Mouse (Mus musculus) hindbrain, embryonic 15.5 days (tissue): ENCODE measurements around the gene Nlgn2. TPM values are rescaled to one million over a fixed set of nuclear protein-coding genes. Genes with fewer than 3 reads are reported as not detected.

Source experiments
- ATAC-seq: fragments of 200-750 bp; cut with Nextera tagmentation; 2 replicates; pipeline ENCODE4 v1.8.0; 2017; ENCODE audit warnings: low read depth, moderate number of reproducible peaks, moderate TSS enrichment; ENCODE audit not compliant: low FRiP score
- H3K27ac ChIP-seq: fragments of 300-500 bp; sonication (generic); replicated peaks from 2 replicates; pipeline ENCODE4 v1.5.1; 2015; ENCODE audit warnings: mild to moderate bottlenecking, inconsistent platforms
- H3K27me3 ChIP-seq: fragments of 300-500 bp; sonication (generic); 2 replicates; pipeline ENCODE4 v1.6.1; 2015; ENCODE audit warnings: control low read depth, inconsistent platforms
- H3K36me3 ChIP-seq: fragments of 300-500 bp; sonication (generic); 2 replicates; pipeline ENCODE4 v1.6.1; 2015; ENCODE audit warnings: control low read depth, inconsistent platforms
- H3K4me1 ChIP-seq: fragments of 300-500 bp; sonication (generic); replicated peaks from 2 replicates; pipeline ENCODE4 v1.6.1; 2015; ENCODE audit warnings: control low read depth, inconsistent platforms
- H3K4me2 ChIP-seq: fragments of 300-500 bp; sonication (generic); 2 replicates; pipeline ENCODE4 v1.6.1; 2015; ENCODE audit warnings: moderate library complexity, mild to moderate bottlenecking, inconsistent platforms
- H3K4me3 ChIP-seq: fragments of 300-500 bp; sonication (generic); 2 replicates; pipeline ENCODE4 v1.5.1; 2015; ENCODE audit warnings: mild to moderate bottlenecking, inconsistent platforms
- H3K9ac ChIP-seq: fragments of 300-500 bp; sonication (generic); 2 replicates; pipeline ENCODE4 v1.6.1; 2015; ENCODE audit warnings: inconsistent platforms
- H3K9me3 ChIP-seq: fragments of 300-500 bp; sonication (generic); 2 replicates; pipeline ENCODE4 v1.6.1; 2016; ENCODE audit warnings: control low read depth, inconsistent platforms
- WGBS: fragments of 180-500 bp; shearing (Covaris S2); methylation state at CpG from one replicate; pipeline ENCODE4 v1.1.7; 2015; 5-methylcytosine and 5-hydroxymethylcytosine counted together
- polyA plus RNA-seq: library from polyadenylated mRNA; unstranded; fragments of >200 nt; fragmentation: Nextera tagmentation; extraction: Ambion mirVana; gene quantifications from 2 replicates; pipeline ENCODE4 v1.2.1, GENCODE M21; 2015

Gene Nlgn2
- 20.9 and 21.0 TPM in 2 replicates for polyA plus RNA-seq

- Histone ChIP-seq H3K27ac (peak within 1 kb of the TSS; percentile 97), H3K9me3 (no peaks in the 10 kb centered on the region), H3K9ac (peak within 1 kb of the TSS; percentile 97), H3K4me2 (peak within 1 kb of the TSS; percentile 96), H3K36me3 (peaks cover 8% of the 10 kb centered on the region), H3K4me1 (peaks cover 41% of the 10 kb centered on the region), H3K27me3 (no peaks in the 10 kb centered on the region), H3K4me3 (peak within 1 kb of the TSS; percentile 91)
- WGBS, result under 1% methylated on average over 31 of the region's 32 CpGs
- ATAC-seq, result no peak; the same call in 1 of the 2 replicates
Measured at GRCm38 (mm10) chr11:69837604-69837951, at the start of gene Nlgn2. Gene Nlgn2 (minus strand): TSS chr11:69837784.

GRCm38 (mm10) chr11:69886907-69887635, 49.5 kb upstream of the Nlgn2 start:
- WGBS, result 78% methylated on average over 8 of the region's 8 CpGs
- H3K4me2 ChIP-seq, result no peak overlapping the region

GRCm38 (mm10) chr11:69884663-69885062, 47.1 kb upstream of the Nlgn2 start:
- Histone ChIP-seq H3K4me3 (no peak overlapping the region), H3K36me3 (no peaks in the 10 kb centered on the region), H3K4me1 (peaks cover 18% of the 10 kb centered on the region; the same call in 1 of the 2 replicates), H3K27me3 (peaks cover 6% of the 10 kb centered on the region; the same call in 1 of the 2 replicates), H3K27ac (no peak overlapping the region), H3K4me2 (no peak overlapping the region), H3K9ac (no peak overlapping the region), H3K9me3 (no peaks in the 10 kb centered on the region)
- no peak for ATAC-seq
- 86% methylated on average over 8 of the region's 8 CpGs for WGBS

More at GRCm38 (mm10) chr11:69886907-69887635, 49.5 kb upstream of the Nlgn2 start:
- Histone ChIP-seq H3K4me1 (no peaks in the 10 kb centered on the region), H3K36me3 (no peaks in the 10 kb centered on the region), H3K27me3 (peaks cover under 1% of the 10 kb centered on the region; the same call in 1 of the 2 replicates), H3K4me3 (no peak overlapping the region), H3K27ac (no peak overlapping the region), H3K9me3 (no peaks in the 10 kb centered on the region), H3K9ac (no peak overlapping the region)
- ATAC-seq, result no peak

GRCm38 (mm10) chr11:69884240-69884639, 46.7 kb upstream of the Nlgn2 start:
- no peak for ATAC-seq
- Histone ChIP-seq H3K9ac (no peak overlapping the region), H3K4me2 (no peak overlapping the region), H3K9me3 (no peaks in the 10 kb centered on the region), H3K4me3 (no peak overlapping the region), H3K4me1 (peaks cover 19% of the 10 kb centered on the region; the same call in 1 of the 2 replicates), H3K36me3 (no peaks in the 10 kb centered on the region), H3K27me3 (peaks cover 9% of the 10 kb centered on the region; the same call in 1 of the 2 replicates), H3K27ac (no peak overlapping the region)
- WGBS, result 76% methylated on average over 9 of the region's 9 CpGs

- Histone ChIP-seq H3K9ac (no peak overlapping the region), H3K27ac (no peak overlapping the region), H3K4me3 (no peak overlapping the region), H3K4me1 (peaks cover 19% of the 10 kb centered on the region; the same call in 1 of the 2 replicates), H3K4me2 (no peak overlapping the region), H3K36me3 (no peaks in the 10 kb centered on the region), H3K9me3 (no peaks in the 10 kb centered on the region), H3K27me3 (peaks cover 9% of the 10 kb centered on the region; the same call in 1 of the 2 replicates)
- WGBS, result 90% methylated on average over 8 of the region's 8 CpGs
- no peak for ATAC-seq
Measured at GRCm38 (mm10) chr11:69883527-69884151, 46.1 kb upstream of the Nlgn2 start.

GRCm38 (mm10) chr11:69883066-69883465, 45.5 kb upstream of the Nlgn2 start:
- Histone ChIP-seq H3K4me2 (no peak overlapping the region), H3K36me3 (no peaks in the 10 kb centered on the region), H3K4me3 (no peak overlapping the region), H3K9me3 (no peaks in the 10 kb centered on the region), H3K4me1 (peaks cover 19% of the 10 kb centered on the region; the same call in 1 of the 2 replicates), H3K9ac (no peak overlapping the region), H3K27ac (no peak overlapping the region), H3K27me3 (peaks cover 9% of the 10 kb centered on the region; the same call in 1 of the 2 replicates)
- 62% methylated on average over 4 of the region's 4 CpGs for WGBS
- no peak for ATAC-seq

GRCm38 (mm10) chr11:69881787-69882670, 44.4 kb upstream of the Nlgn2 start:
- no peak overlapping the region for H3K27ac ChIP-seq

GRCm38 (mm10) chr11:69880853-69881603, 43.4 kb upstream of the Nlgn2 start, which contains the start of gene Kctd11:
Gene Kctd11 (minus strand): TSS chr11:69881406.
- no peaks in the 10 kb centered on the region for H3K36me3 ChIP-seq
- 0 out of 2 replicates have a peak within 1 kb of the TSS, but pooled peaks have one; percentile 9 for H3K9ac ChIP-seq
- no peaks in the 10 kb centered on the region for H3K9me3 ChIP-seq
- peak within 1 kb of the TSS; percentile 63 for H3K4me2 ChIP-seq
- peaks cover 9% of the 10 kb centered on the region; the same call in 1 of the 2 replicates for H3K27me3 ChIP-seq
- WGBS, result 1% methylated on average over 41 of the region's 46 CpGs
- H3K4me3 ChIP-seq, result peak within 1 kb of the TSS; percentile 38
- peaks cover 24% of the 10 kb centered on the region; the same call in 1 of the 2 replicates for H3K4me1 ChIP-seq
- ATAC-seq, result peak; percentile 84
- peak within 1 kb of the TSS; percentile 31 for H3K27ac ChIP-seq

More at GRCm38 (mm10) chr11:69881787-69882670, 44.4 kb upstream of the Nlgn2 start:
- 62% methylated on average over 21 of the region's 21 CpGs for WGBS
- Histone ChIP-seq H3K9ac (no peak overlapping the region), H3K4me1 (peaks cover 22% of the 10 kb centered on the region; the same call in 1 of the 2 replicates), H3K4me3 (peak overlapping the region; percentile 38), H3K36me3 (no peaks in the 10 kb centered on the region), H3K9me3 (no peaks in the 10 kb centered on the region), H3K4me2 (peak overlapping the region; percentile 63), H3K27me3 (peaks cover 9% of the 10 kb centered on the region; the same call in 1 of the 2 replicates)
- ATAC-seq, result no peak

- peaks cover 24% of the 10 kb centered on the region; the same call in 1 of the 2 replicates for H3K4me1 ChIP-seq
- H3K9me3 ChIP-seq, result no peaks in the 10 kb centered on the region
- WGBS, result under 1% methylated on average over 18 of the region's 18 CpGs
- 0 out of 2 replicates have a peak overlapping the region, but pooled peaks have one; percentile 9 for H3K9ac ChIP-seq
- H3K36me3 ChIP-seq, result no peaks in the 10 kb centered on the region
- H3K27me3 ChIP-seq, result peaks cover 9% of the 10 kb centered on the region; the same call in 1 of the 2 replicates
- peak; percentile 53 for ATAC-seq
- peak overlapping the region; percentile 63 for H3K4me2 ChIP-seq
- peak overlapping the region; percentile 31 for H3K27ac ChIP-seq
- H3K4me3 ChIP-seq, result peak overlapping the region; percentile 38
Measured at GRCm38 (mm10) chr11:69880506-69880852, 42.9 kb upstream of the Nlgn2 start.

GRCm38 (mm10) chr11:69879711-69880110, 42.1 kb upstream of the Nlgn2 start:
- H3K27ac ChIP-seq, result no peak overlapping the region
- peaks cover 24% of the 10 kb centered on the region; the same call in 1 of the 2 replicates for H3K4me1 ChIP-seq
- H3K36me3 ChIP-seq, result no peaks in the 10 kb centered on the region
- no peaks in the 10 kb centered on the region for H3K9me3 ChIP-seq
- WGBS, result 56% methylated on average over 15 of the region's 15 CpGs
- H3K27me3 ChIP-seq, result peaks cover 9% of the 10 kb centered on the region; the same call in 1 of the 2 replicates
- H3K4me3 ChIP-seq, result peak overlapping the region; percentile 38
- peak overlapping the region; percentile 63 for H3K4me2 ChIP-seq
- no peak overlapping the region for H3K9ac ChIP-seq
- no peak for ATAC-seq
